Mouse (Mus musculus) heart, postnatal 0 days (tissue): ENCODE measurements around the gene Serpine1.

Experiments used
- CTCF ChIP-seq: IDR thresholded peaks from 2 replicates; pipeline ENCODE4 v1.5.1; 2016; ENCODE audit warnings: antibody characterized with exemption, control low read depth, low read depth
- EP300 ChIP-seq: IDR thresholded peaks from 2 replicates; pipeline ENCODE4 v1.6.1; 2016; ENCODE audit warnings: antibody characterized with exemption, low read depth

GRCm38 (mm10) chr5:137107024-137107423, 35.0 kb upstream of the Serpine1 start:
- TF ChIP-seq EP300 (no peak), CTCF (peak; percentile 91)
